Mouse (Mus musculus) hindbrain, embryonic 15.5 days (tissue): ENCODE results near the gene Hivep3. TPM values are rescaled to one million over a fixed set of nuclear protein-coding genes. Genes with fewer than 3 reads are reported as not detected.
A peak's percentile ranks its signal among the peaks of the same experiment; 100 is the strongest.

ENCODE experiments used
- ATAC-seq: fragments of 200-750 bp; cut with Nextera tagmentation; 2 replicates; pipeline ENCODE4 v1.8.0; 2017; ENCODE audit warnings: low read depth, moderate number of reproducible peaks, moderate TSS enrichment; ENCODE audit not compliant: low FRiP score
- H3K27ac ChIP-seq: fragments of 300-500 bp; sonication (generic); replicated peaks from 2 replicates; pipeline ENCODE4 v1.5.1; 2015; ENCODE audit warnings: mild to moderate bottlenecking, inconsistent platforms
- H3K27me3 ChIP-seq: fragments of 300-500 bp; sonication (generic); 2 replicates; pipeline ENCODE4 v1.6.1; 2015; ENCODE audit warnings: control low read depth, inconsistent platforms
- H3K36me3 ChIP-seq: fragments of 300-500 bp; sonication (generic); 2 replicates; pipeline ENCODE4 v1.6.1; 2015; ENCODE audit warnings: control low read depth, inconsistent platforms
- H3K4me1 ChIP-seq: fragments of 300-500 bp; sonication (generic); replicated peaks from 2 replicates; pipeline ENCODE4 v1.6.1; 2015; ENCODE audit warnings: control low read depth, inconsistent platforms
- H3K4me2 ChIP-seq: fragments of 300-500 bp; sonication (generic); 2 replicates; pipeline ENCODE4 v1.6.1; 2015; ENCODE audit warnings: moderate library complexity, mild to moderate bottlenecking, inconsistent platforms
- H3K4me3 ChIP-seq: fragments of 300-500 bp; sonication (generic); 2 replicates; pipeline ENCODE4 v1.5.1; 2015; ENCODE audit warnings: mild to moderate bottlenecking, inconsistent platforms
- H3K9ac ChIP-seq: fragments of 300-500 bp; sonication (generic); 2 replicates; pipeline ENCODE4 v1.6.1; 2015; ENCODE audit warnings: inconsistent platforms
- H3K9me3 ChIP-seq: fragments of 300-500 bp; sonication (generic); 2 replicates; pipeline ENCODE4 v1.6.1; 2016; ENCODE audit warnings: control low read depth, inconsistent platforms
- WGBS: fragments of 180-500 bp; shearing (Covaris S2); methylation state at CpG from one replicate; pipeline ENCODE4 v1.1.7; 2015; 5-methylcytosine and 5-hydroxymethylcytosine counted together
- polyA plus RNA-seq: library from polyadenylated mRNA; unstranded; fragments of >200 nt; fragmentation: Nextera tagmentation; extraction: Ambion mirVana; gene quantifications from 2 replicates; pipeline ENCODE4 v1.2.1, GENCODE M21; 2015

Gene Hivep3
- polyA plus RNA-seq, 1 experiment from 2014 or later, result 16.5 TPM

- 51% methylated on average over 5 of the region's 5 CpGs for WGBS
- H3K9ac ChIP-seq, result no peak overlapping the region
Observed at GRCm38 (mm10) chr4:120074061-120074460, 340.5 kb downstream of the Hivep3 start.

GRCm38 (mm10) chr4:120077322-120077721, 343.7 kb downstream of the Hivep3 start:
- 89% methylated on average over 8 of the region's 8 CpGs for WGBS
- Histone ChIP-seq H3K27me3 (no peaks in the 10 kb centered on the region), H3K27ac (no peak overlapping the region), H3K4me1 (peaks cover 10% of the 10 kb centered on the region; the same call in 1 of the 2 replicates), H3K4me3 (no peak overlapping the region), H3K4me2 (no peak overlapping the region), H3K9me3 (no peaks in the 10 kb centered on the region), H3K9ac (no peak overlapping the region), H3K36me3 (no peaks in the 10 kb centered on the region)
- no peak for ATAC-seq

More at GRCm38 (mm10) chr4:120074061-120074460, 340.5 kb downstream of the Hivep3 start:
- peak; percentile 91 for ATAC-seq
- peak overlapping the region; percentile 54 for H3K27ac ChIP-seq
- no peaks in the 10 kb centered on the region for H3K27me3 ChIP-seq
- peaks cover 10% of the 10 kb centered on the region; the same call in 1 of the 2 replicates for H3K4me1 ChIP-seq
- H3K9me3 ChIP-seq, result no peaks in the 10 kb centered on the region
- H3K4me2 ChIP-seq, result no peak overlapping the region
- H3K36me3 ChIP-seq, result no peaks in the 10 kb centered on the region
- no peak overlapping the region for H3K4me3 ChIP-seq

GRCm38 (mm10) chr4:120082527-120082926, 348.9 kb downstream of the Hivep3 start:
- no peak overlapping the region for H3K4me2 ChIP-seq
- no peaks in the 10 kb centered on the region for H3K36me3 ChIP-seq
- H3K9ac ChIP-seq, result no peak overlapping the region
- H3K27me3 ChIP-seq, result no peaks in the 10 kb centered on the region
- H3K4me1 ChIP-seq, result no peaks in the 10 kb centered on the region
- WGBS, result 82% methylated on average over 5 of the region's 5 CpGs
- no peaks in the 10 kb centered on the region for H3K9me3 ChIP-seq
- no peak overlapping the region for H3K27ac ChIP-seq
- H3K4me3 ChIP-seq, result no peak overlapping the region
- no peak for ATAC-seq

- Histone ChIP-seq H3K27ac (no peak overlapping the region), H3K27me3 (no peaks in the 10 kb centered on the region), H3K4me2 (no peak overlapping the region), H3K4me1 (no peaks in the 10 kb centered on the region), H3K9ac (no peak overlapping the region), H3K36me3 (no peaks in the 10 kb centered on the region), H3K4me3 (no peak overlapping the region), H3K9me3 (no peaks in the 10 kb centered on the region)
- ATAC-seq, result no peak
- WGBS, result 81% methylated on average over 3 of the region's 3 CpGs
Observed at GRCm38 (mm10) chr4:120083700-120084099, 350.1 kb downstream of the Hivep3 start.

- Histone ChIP-seq H3K9ac (no peak overlapping the region), H3K4me3 (no peak overlapping the region), H3K9me3 (no peaks in the 10 kb centered on the region), H3K27me3 (no peaks in the 10 kb centered on the region), H3K27ac (no peak overlapping the region), H3K4me2 (no peak overlapping the region), H3K36me3 (no peaks in the 10 kb centered on the region), H3K4me1 (no peaks in the 10 kb centered on the region)
- 80% methylated on average over 8 of the region's 8 CpGs for WGBS
- no peak for ATAC-seq
Observed at GRCm38 (mm10) chr4:120089536-120089935, 356.0 kb downstream of the Hivep3 start.

- no peaks in the 10 kb centered on the region for H3K27me3 ChIP-seq
- H3K4me3 ChIP-seq, result no peak overlapping the region
- peaks cover 12% of the 10 kb centered on the region for H3K36me3 ChIP-seq
- no peak overlapping the region for H3K4me2 ChIP-seq
- H3K9ac ChIP-seq, result no peak overlapping the region
- no peak overlapping the region for H3K27ac ChIP-seq
- 95% methylated on average over 1 of the region's 1 CpGs for WGBS
- no peak for ATAC-seq
- no peaks in the 10 kb centered on the region for H3K4me1 ChIP-seq
- no peaks in the 10 kb centered on the region for H3K9me3 ChIP-seq
Observed at GRCm38 (mm10) chr4:120091997-120092783, 358.6 kb downstream of the Hivep3 start.

GRCm38 (mm10) chr4:120096935-120097334, 363.4 kb downstream of the Hivep3 start:
- H3K9ac ChIP-seq, result no peak overlapping the region
- peaks cover 10% of the 10 kb centered on the region for H3K9me3 ChIP-seq
- no peaks in the 10 kb centered on the region for H3K27me3 ChIP-seq
- 88% methylated on average over 19 of the region's 19 CpGs for WGBS
- no peak overlapping the region for H3K4me2 ChIP-seq
- no peak for ATAC-seq
- H3K36me3 ChIP-seq, result peaks cover 35% of the 10 kb centered on the region
- no peak overlapping the region for H3K27ac ChIP-seq
- no peaks in the 10 kb centered on the region for H3K4me1 ChIP-seq
- no peak overlapping the region for H3K4me3 ChIP-seq

- no peaks in the 10 kb centered on the region for H3K27me3 ChIP-seq
- H3K4me1 ChIP-seq, result no peaks in the 10 kb centered on the region
- H3K4me2 ChIP-seq, result no peak overlapping the region
- no peak overlapping the region for H3K27ac ChIP-seq
- H3K4me3 ChIP-seq, result no peak overlapping the region
- H3K9me3 ChIP-seq, result peaks cover 10% of the 10 kb centered on the region
- H3K9ac ChIP-seq, result no peak overlapping the region
- H3K36me3 ChIP-seq, result peaks cover 28% of the 10 kb centered on the region
- no peak for ATAC-seq
Observed at GRCm38 (mm10) chr4:120101186-120101585, 367.6 kb downstream of the Hivep3 start.

GRCm38 (mm10) chr4:120104599-120104998, 371.0 kb downstream of the Hivep3 start:
- WGBS, result 61% methylated on average over 5 of the region's 5 CpGs
- Histone ChIP-seq H3K36me3 (no peaks in the 10 kb centered on the region), H3K9ac (no peak overlapping the region), H3K27ac (no peak overlapping the region), H3K4me2 (no peak overlapping the region), H3K27me3 (no peaks in the 10 kb centered on the region), H3K9me3 (peaks cover under 1% of the 10 kb centered on the region; the same call in 1 of the 2 replicates), H3K4me1 (no peaks in the 10 kb centered on the region), H3K4me3 (no peak overlapping the region)
- no peak for ATAC-seq

GRCm38 (mm10) chr4:120106362-120106761, 372.8 kb downstream of the Hivep3 start:
- WGBS, result 93% methylated on average over 3 of the region's 3 CpGs
- no peak for ATAC-seq
- no peak overlapping the region for H3K4me3 ChIP-seq

GRCm38 (mm10) chr4:120107787-120108186, 374.2 kb downstream of the Hivep3 start:
- Histone ChIP-seq H3K9ac (no peak overlapping the region), H3K4me1 (no peaks in the 10 kb centered on the region), H3K4me2 (no peak overlapping the region), H3K27me3 (no peaks in the 10 kb centered on the region), H3K4me3 (no peak overlapping the region), H3K36me3 (no peaks in the 10 kb centered on the region), H3K9me3 (no peaks in the 10 kb centered on the region), H3K27ac (no peak overlapping the region)
- ATAC-seq, result no peak
- WGBS, result 83% methylated on average over 8 of the region's 8 CpGs

More at GRCm38 (mm10) chr4:120106362-120106761, 372.8 kb downstream of the Hivep3 start:
- Histone ChIP-seq H3K9ac (no peak overlapping the region), H3K4me2 (no peak overlapping the region), H3K9me3 (no peaks in the 10 kb centered on the region), H3K27ac (no peak overlapping the region), H3K4me1 (no peaks in the 10 kb centered on the region), H3K36me3 (no peaks in the 10 kb centered on the region), H3K27me3 (no peaks in the 10 kb centered on the region)

GRCm38 (mm10) chr4:120115516-120115915, 381.9 kb downstream of the Hivep3 start:
- Histone ChIP-seq H3K27ac (no peak overlapping the region), H3K4me3 (no peak overlapping the region), H3K9ac (no peak overlapping the region), H3K27me3 (no peaks in the 10 kb centered on the region), H3K4me2 (no peak overlapping the region), H3K9me3 (no peaks in the 10 kb centered on the region), H3K36me3 (no peaks in the 10 kb centered on the region), H3K4me1 (no peaks in the 10 kb centered on the region)
- WGBS, result 82% methylated on average over 3 of the region's 3 CpGs
- ATAC-seq, result no peak

GRCm38 (mm10) chr4:120116312-120116711, 382.7 kb downstream of the Hivep3 start:
- WGBS, result 81% methylated on average over 1 of the region's 1 CpGs
- no peaks in the 10 kb centered on the region for H3K9me3 ChIP-seq
- ATAC-seq, result no peak

More at GRCm38 (mm10) chr4:120116312-120116711, 382.7 kb downstream of the Hivep3 start:
- H3K4me3 ChIP-seq, result no peak overlapping the region
- H3K9ac ChIP-seq, result no peak overlapping the region
- no peak overlapping the region for H3K4me2 ChIP-seq
- no peak overlapping the region for H3K27ac ChIP-seq
- H3K36me3 ChIP-seq, result no peaks in the 10 kb centered on the region
- H3K27me3 ChIP-seq, result no peaks in the 10 kb centered on the region
- no peaks in the 10 kb centered on the region for H3K4me1 ChIP-seq
